Mouse (Mus musculus) kidney, postnatal 36 days (tissue): ENCODE results near the gene Cdh12.
"Not testable (repeated sequence)": the region's sequence is repeated elsewhere in the genome, so short reads cannot be mapped to it uniquely, and the experiment has no call there.

Source experiments
- DNase-seq, 2 experiments: peaks; one replicate each; pipeline ENCODE4 v3.0.0; 2021 to 2022; ENCODE audit warnings: mixed read lengths in 2 of 2

Cdh12 gene

GRCm38 (mm10) chr15:21109889-21110500, 660.9 kb downstream of the Cdh12 start:
- DNase-seq = no peak

GRCm38 (mm10) chr15:21110874-21111603, 662.0 kb downstream of the Cdh12 start:
- no peak for DNase-seq

GRCm38 (mm10) chr15:21114775-21115174, 665.7 kb downstream of the Cdh12 start:
- DNase-seq = not testable (repeated sequence)

- no peak for DNase-seq
These were observed 681.6 kb downstream of the Cdh12 start for GRCm38 (mm10) chr15:21130660-21131059.

GRCm38 (mm10) chr15:21132999-21133398, 683.9 kb downstream of the Cdh12 start:
- no peak for DNase-seq

GRCm38 (mm10) chr15:21146896-21147295, 697.8 kb downstream of the Cdh12 start:
- no peak for DNase-seq

GRCm38 (mm10) chr15:21153602-21154001, 704.5 kb downstream of the Cdh12 start:
- DNase-seq = no peak

- DNase-seq = no peak
These were observed 730.7 kb downstream of the Cdh12 start for GRCm38 (mm10) chr15:21179727-21180126.

GRCm38 (mm10) chr15:21180191-21180590, 731.1 kb downstream of the Cdh12 start:
- DNase-seq = no peak

- DNase-seq = no peak
These were observed 736.7 kb downstream of the Cdh12 start for GRCm38 (mm10) chr15:21185799-21186198.

GRCm38 (mm10) chr15:21210089-21210488, 761.0 kb downstream of the Cdh12 start:
- not testable (repeated sequence) for DNase-seq

GRCm38 (mm10) chr15:21223006-21223405, 773.9 kb downstream of the Cdh12 start:
- no peak for DNase-seq

- no peak for DNase-seq
These were observed 812.3 kb downstream of the Cdh12 start for GRCm38 (mm10) chr15:21261318-21261717.

GRCm38 (mm10) chr15:21269856-21270255, 820.8 kb downstream of the Cdh12 start:
- DNase-seq = no peak

- no peak for DNase-seq
These were observed 848.0 kb downstream of the Cdh12 start for GRCm38 (mm10) chr15:21297051-21297450.

GRCm38 (mm10) chr15:21315457-21315856, 866.4 kb downstream of the Cdh12 start:
- DNase-seq = no peak

GRCm38 (mm10) chr15:21343853-21344252, 894.8 kb downstream of the Cdh12 start:
- DNase-seq = no peak

GRCm38 (mm10) chr15:21344323-21344722, 895.3 kb downstream of the Cdh12 start:
- DNase-seq = no peak

GRCm38 (mm10) chr15:21344749-21345148, 895.7 kb downstream of the Cdh12 start:
- DNase-seq = no peak

GRCm38 (mm10) chr15:21355356-21356101, 906.5 kb downstream of the Cdh12 start:
- DNase-seq = no peak

GRCm38 (mm10) chr15:21366366-21366765, 917.3 kb downstream of the Cdh12 start:
- no peak for DNase-seq

- DNase-seq = no peak
These were observed 926.4 kb downstream of the Cdh12 start for GRCm38 (mm10) chr15:21375460-21375859.

- DNase-seq = no peak
These were observed 926.8 kb downstream of the Cdh12 start for GRCm38 (mm10) chr15:21375871-21376270.

- DNase-seq = not testable (repeated sequence)
These were observed 942.4 kb downstream of the Cdh12 start for GRCm38 (mm10) chr15:21391442-21391841.
